Mouse (Mus musculus) gastrocnemius, adult 18-20 months (tissue): ENCODE measurements around the gene AC134908.4. TPM values are rescaled to one million over a fixed set of nuclear protein-coding genes. Genes with fewer than 3 reads are reported as not detected.
A peak's percentile ranks its signal among the peaks of the same experiment; 100 is the strongest.
"Not testable (repeated sequence)": the region's sequence is repeated elsewhere in the genome, so short reads cannot be mapped to it uniquely, and the experiment has no call there.

Experiments
- DNase-seq: peaks from one replicate; pipeline ENCODE4 v3.0.0; 2021; ENCODE audit warnings: low spot score
- total RNA-seq, 2 experiments: library from RNA; stranded (reverse); gene quantifications; 2 replicates each; pipeline ENCODE4 v1.2.3; 2021

The AC134908.4 gene
- total RNA-seq, 2 experiments from 2014 or later, result not detected

DNA sequence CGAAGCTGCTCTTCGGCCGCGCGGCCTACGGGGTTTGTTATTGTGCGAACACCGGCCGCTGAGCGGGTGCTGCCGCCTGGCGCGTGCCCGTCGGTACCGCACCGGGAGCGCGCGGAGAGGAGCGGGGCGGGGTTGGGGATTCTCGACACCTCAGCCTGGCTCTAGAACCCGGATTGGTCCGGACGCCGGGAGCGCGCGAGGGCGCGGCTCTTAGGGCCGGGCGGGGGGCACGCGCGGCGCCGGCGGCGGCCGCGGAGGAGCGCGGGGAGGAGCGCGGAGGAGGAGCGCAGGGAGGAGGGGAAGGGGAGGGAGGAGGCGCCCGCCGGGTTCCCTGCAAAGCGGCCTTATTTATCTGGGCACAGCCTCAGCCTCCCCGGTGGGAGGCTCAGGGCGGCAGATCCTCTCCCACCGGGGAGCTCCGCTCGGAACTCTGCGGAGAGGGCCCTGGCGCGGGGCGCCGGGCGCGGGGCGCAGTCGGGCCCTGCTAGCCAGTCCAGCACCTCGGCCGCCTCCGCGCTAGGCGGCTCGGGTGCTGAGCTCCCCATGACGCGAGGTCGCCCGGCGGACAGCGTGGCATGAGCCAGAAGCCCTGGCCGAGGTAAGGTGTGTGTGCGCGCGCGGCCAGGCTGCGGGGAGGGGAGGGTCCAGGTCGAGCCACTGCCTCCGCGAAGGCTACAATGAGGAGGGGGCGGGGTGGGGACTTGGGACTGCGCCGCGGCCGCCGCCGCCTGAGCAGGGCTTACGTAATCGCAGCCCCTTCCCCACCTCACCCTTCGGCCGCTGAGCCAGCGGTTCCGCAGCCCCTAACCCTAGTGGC is 13.5 kb upstream of the AC134908.4 start, which contains the start of gene Fbxl16:
Gene Fbxl16 (plus strand): TSS at position 297 of the 817 bp plus-strand sequence.
- DNase-seq, result no peak

DNA sequence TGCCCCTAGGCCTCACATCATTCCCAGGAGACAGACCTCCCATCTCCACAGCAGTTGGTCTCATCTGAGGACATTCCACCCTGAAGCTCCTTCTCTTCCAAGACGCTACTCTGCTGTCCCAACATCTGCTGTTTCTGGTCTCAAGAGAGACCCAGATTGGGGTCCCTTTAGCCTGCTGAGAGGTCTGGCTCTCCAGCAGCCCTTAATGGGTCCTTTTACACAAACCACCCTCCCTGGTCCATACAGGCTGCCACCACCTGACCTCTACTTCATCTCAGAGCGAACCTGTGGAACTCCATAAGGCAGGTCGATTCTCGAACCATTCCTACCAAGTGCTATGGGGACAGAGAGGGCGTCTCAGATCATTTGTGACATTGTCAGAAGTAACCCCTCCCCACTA is 12.6 kb upstream of the AC134908.4 start:
- no peak for DNase-seq

DNA sequence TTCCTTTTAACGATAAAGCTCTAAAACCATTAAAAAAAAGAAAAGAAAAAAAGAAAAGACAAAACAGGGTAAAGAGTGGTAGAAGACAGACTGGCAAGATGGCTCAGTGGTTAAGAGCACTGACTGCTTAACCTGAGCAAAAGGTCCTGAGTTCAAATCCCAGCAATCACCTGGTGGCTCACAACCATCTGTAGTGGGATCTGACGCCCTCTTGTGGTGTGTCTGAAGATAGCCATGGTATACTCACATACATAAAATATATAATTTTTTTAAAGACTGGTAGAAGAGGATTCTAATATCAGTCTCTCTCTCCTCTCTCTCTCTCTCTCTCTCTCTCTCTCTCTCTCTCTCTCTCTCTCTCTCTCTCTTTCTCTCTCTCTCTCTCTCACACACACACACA is 12.0 kb upstream of the AC134908.4 start:
- DNase-seq, result not testable (repeated sequence)

DNA sequence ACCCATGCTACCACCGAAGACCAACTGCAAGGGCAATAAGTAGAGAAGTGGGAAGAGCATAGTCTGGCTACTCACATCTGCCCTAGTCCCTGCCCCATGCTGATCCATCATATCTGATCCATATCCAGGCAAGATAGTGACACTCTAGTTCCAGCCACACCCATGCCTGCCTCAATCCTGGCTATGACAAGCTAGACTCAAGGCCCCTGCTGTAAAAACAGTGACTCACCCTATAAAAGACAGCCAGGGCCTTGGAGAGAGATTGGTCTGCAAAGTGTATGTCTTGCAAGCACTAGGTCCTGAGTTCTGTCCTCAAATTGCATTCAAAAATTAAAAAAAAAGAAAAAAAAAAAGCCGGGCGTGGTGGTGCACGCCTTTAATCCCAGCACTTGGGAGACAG is 11.0 kb upstream of the AC134908.4 start:
- no peak for DNase-seq

DNA sequence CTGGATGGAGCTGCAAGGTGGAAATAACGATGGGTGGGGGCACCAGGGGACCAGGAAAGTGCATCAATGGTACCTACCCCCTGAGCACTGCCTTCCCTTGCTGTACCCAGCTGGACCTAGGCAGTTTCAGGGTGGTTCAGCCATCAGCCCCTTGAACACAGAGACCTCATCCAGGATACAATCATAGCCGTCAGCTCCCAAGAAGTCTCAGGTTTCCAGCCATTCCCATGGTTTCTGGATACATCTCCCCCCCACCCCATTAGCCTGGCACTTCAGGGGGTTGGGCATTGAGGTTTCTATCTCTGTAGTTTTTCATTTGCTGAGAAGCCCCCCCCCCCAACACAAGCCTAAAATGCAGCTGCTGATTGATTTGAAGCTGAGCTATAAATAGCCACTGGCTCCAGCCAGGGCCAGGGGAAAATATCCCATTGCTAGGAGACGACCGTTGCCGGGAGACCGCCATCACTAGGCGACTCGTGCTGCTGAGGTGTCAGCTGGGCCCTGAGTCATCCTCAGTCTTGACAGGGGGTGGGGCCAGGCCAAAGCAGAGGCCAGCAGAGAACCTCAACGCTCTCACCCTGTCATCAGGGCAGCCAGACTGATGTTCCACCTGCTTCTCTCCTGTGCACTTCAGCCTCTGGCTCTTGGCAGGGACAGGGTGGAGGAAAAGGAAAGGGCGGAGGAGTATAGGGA is 7.5 kb upstream of the AC134908.4 start:
- DNase-seq, result peak; percentile 27

DNA sequence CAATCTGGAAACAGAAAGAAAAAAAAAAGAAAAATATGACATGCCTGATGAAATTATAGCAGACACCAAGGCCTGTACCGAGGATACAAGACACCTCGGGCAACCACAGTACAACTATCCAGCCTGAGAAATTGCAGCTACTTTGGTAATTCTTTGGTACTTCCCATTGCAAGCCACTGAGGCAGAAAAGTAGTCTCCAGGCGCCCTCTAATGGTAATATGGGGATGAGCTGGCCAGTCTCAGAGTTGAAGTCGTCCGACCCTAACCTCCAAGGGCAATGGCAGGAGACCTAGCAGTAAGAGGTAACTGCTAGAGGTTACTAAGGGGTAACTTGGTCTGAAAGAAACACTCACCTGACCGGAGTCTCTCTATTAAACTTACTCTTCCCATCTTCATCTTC is 5.6 kb upstream of the AC134908.4 start:
- DNase-seq, result peak; percentile 78

DNA sequence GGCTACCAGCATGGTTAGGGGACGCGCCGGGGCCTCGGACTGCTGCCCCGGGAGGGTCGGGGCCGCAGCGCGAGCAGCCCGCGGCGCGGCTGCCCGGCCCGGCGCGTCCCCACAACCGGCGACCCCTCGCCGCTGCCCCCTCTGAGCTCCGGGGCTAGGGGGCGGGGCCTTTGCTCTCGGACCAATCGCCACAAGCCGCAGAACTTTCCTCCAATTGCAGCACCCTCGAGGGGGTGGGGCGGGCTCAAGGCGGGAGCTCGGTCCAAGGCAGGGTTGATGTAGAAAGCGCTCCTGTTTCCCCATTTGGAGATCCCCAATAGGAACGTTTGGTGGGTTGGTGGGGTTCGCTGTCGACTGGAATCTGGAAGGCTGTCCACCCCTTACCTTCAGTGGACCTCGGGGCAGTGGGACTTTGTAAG is 1.5 kb upstream of the AC134908.4 start, which contains the start of gene Metrn:
Gene Metrn (minus strand): TSS at position 186 of the 419 bp plus-strand sequence.
- DNase-seq, result peak; percentile 87

DNA sequence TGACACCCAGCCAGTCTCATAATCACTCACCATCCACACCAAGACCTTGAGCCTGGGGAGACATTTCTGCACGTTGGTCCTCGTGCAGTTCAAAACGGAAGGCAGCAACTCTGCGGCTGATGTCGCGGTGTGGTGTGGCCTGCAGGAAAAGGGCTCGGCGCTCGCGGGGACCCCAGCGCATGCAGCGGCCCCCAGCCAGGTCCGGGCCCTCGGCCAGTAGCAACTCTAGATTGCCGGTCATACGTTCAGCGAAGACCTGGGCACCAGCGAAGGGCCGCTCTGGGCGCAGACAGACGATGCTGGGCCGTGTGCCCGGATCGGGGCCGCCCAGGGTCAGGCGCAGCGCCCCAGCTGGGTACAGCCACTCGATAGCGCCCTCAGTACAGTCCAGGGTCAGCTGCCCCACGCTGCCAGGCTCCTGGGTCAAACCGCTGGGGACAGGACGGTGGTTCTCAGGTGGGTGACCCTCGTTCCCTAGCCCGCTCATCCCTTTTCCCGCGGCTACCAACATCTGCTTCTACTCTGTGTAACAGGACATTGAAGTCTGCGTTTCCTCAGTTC is 832 bp upstream of the AC134908.4 start:
- peak; percentile 60 for DNase-seq

DNA sequence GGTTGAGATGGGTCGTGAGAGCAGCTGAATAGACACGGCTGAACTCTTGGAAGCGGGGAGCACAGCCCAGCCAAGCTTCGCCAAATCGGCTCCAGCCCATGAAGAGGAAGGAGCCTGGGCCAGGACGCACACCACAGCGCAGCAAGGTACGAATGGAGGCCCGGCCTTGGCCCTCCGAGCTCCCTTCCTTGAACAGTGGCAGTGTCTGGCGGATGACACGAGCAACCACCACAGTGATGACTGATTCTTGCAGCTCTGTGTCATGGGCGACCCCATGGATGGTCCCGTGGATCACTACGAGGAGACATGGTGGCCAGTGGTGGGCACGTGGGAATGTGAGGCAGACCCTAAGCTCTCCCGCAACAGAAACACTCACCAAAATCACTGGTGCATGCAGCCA is 461 bp downstream of the AC134908.4 start:
- no peak for DNase-seq

DNA sequence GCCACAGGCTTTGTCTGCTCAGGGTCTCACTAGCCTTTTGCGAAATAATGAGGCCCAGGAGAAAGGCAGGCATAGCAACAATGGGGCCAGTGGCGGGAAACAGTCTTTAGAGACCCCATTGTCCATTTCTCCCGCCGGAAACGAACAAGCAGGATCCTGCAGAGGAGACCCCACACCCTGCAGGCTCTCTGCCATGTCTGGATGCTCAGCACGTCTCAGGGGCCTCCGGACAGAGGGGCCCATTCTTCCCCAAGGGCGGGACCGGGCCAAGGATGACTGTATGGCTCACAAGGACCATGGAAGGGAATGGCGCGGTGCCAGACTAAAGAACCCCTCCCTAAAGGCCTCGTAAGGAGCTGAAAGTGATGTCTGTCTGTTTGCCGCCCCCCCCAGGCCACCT is 1.3 kb downstream of the AC134908.4 start:
- DNase-seq, result no peak

DNA sequence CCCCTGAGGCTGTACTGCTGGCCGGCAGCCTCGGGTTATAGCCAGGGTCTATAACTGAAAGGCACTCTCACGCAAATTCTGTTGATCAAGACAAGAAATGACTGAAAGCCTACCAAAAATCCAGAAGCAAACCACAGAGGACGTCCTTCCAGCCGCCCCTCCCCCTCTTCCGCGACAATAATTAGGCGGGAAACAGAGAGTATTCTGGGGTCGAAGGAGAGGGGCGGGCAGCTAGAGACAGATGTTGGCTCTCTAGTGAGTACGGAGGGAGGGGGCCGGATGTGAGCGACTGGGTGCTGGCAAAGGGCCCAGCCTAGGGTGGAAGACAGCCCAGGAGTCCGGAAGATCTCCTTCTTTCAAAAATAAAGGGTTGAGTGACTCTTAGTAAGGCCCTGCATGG is 2.8 kb downstream of the AC134908.4 start, which contains the start of gene Fam173a:
Gene Fam173a (minus strand): TSS at position 287 of the 400 bp plus-strand sequence.
- peak; percentile 53 for DNase-seq

DNA sequence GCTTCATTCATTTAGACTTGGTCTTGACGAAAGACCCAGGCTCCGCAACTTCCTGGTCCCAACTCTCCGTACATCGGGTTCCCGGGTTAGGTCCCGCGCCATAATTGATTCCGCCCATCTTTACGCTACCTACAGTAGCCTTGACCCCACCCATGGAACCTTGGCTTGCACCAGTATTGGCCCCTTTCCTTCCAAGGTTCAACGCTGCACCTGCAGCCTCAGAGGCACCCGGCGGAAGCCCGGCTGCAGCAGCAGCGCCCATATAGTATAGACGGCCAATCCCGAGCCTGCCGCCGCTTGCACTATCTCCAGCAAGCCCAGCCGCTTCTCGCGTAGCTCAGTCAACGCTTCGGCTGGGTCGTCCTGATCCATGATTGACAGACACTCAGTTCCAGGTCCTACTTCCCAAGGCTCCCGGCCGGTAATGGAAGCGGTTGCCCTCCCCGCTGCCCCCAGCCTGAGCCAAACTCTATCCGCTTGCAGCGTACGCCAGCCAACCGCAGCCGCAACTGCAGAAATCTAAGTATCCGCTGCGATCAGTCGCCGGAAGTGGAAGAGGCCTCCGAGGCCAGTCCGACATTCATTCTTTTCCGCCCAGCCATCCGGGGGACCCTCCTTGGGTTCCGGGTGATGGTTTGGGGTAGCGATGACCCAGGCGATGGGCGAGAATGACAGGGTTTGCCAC is 3.5 kb downstream of the AC134908.4 start:
- DNase-seq, result peak; percentile 87

DNA sequence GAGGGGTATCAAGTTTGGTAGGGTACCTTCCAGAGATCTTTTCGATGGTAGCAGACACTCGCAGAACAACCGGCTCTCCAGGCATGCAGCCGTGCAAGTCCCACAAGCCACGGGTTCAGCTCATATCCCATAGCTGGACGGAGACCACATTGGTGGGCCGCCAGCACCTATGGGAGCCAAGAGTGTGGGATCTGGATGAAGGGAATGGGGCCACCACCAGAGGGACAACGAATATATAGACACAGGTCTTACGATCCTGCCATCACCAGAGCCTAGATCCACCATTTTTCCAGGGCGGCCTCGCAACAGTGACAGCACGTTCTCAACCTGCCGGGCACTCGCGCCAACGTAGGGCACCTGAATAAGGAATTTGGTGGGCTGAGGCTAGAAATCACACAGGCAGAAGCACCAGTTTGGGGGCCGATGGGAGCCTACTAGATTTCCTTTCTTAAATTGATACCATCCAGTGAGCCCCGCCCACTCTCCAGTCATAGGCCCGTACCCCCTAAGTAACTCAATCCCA is 4.1 kb downstream of the AC134908.4 start:
- no peak for DNase-seq

DNA sequence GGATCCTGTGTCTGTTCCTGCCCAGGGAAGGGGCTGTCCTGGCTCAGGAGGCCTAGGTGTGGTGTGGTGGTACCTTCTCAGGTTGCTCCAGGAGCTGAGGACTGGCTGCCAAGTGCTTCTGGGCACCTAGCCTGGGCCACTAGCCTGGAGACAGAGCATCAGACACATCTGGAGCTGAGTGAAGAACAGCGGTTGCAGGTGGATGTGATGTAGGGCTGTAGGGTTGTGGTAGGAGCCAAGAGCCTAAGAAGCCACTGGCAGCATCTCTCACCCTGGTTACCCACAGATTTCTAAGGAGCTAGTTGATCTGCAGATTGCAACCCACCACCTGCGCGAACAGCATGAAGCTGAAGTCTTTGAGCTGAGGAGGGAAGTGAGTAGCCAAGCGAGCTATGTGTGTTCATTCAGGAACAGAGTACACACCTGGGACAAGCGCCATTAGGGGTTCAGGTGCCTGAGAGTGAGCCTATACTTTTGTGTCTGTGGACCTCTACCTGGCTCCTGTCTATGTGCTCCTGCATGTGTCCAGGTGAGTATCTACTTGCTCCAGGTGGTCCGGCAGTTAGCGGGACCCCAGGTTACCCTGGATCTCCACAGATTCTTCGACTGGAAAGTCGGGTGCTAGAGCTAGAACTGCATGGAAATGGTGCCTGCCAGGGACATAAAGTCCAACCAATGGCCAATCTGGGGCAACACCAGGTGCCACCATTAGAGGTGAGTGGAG is 8.5 kb downstream of the AC134908.4 start:
- DNase-seq, result no peak

DNA sequence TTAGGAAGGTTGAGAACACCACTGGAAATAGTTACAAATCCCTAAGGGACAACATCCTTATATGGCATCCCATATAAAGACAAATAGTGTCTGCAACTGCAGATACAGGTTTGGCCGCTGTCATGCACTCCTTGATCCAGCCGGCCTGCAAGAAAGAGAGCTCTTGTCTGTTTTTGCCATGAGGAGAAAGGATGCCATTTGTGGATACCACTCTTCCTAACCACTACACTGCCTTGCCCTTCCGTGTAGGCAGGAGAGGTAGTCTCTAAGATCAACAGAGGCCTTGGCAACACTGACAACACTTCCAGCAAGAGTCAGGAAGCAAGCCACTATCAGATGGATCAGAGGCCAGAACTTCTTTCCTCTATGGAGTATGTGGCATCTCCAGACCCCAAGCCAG is 9.2 kb downstream of the AC134908.4 start, which contains the start of gene Ccdc78:
Gene Ccdc78 (plus strand): TSS at position 301 of the 400 bp plus-strand sequence.
- DNase-seq, result no peak

DNA sequence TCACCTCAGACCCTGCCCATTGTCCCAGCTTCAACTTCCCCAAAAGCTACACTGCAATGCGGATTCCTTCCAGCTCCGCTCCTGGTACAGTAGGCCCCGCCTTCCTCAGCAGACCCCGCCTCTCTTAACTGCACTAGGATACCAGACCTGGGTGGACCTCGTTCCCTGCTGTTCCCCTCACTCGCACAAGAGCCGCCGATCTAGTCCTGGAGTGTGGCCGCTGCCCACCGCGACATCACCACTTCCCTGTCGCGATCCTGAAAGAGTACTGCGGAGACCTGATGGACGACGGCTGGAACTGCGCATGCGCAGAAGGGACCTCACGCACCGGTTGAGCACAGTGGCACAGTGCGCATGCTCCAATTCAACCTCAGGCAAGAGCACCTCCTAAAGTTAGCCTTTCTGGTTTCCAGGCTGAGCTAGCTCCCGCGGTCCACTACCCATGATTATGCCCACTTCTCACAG is 10.1 kb downstream of the AC134908.4 start, which contains the start of gene Haghl:
Gene Haghl (minus strand): TSS at position 393 of the 465 bp plus-strand sequence.
- DNase-seq, result peak; percentile 95

DNA sequence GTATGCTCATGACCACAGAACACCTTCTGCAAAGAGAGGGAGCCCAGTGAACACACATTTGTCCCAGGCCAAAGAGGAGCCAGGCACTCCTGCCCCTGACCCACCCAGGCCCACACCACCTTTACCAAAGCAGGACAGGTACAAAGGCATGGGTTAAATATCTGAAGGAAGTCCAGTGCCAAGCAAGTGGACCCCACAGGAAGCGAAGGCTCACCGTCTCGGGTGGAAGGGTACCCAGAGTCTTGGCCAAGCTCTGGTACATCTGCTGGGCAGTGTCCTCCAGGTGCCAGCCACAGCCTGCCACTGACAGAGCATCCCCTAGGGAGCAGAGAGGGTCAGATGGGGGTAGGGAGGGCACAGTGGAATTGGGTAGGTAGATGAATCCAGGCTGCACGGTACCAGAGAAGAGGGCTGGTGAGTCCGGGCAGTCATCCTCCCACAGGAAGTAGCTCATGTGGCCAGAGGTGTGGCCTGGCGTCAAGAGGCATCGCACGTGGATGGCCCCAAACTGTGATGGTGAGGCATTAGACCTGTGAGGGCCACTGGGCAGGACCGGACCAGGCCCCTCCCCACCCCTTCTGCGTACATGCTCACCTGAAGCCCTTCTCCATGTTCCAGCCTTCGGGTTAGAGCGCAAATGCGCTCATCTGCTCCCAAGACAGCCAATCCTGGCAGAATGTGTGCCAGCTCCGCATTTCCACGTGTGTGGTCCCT is 11.4 kb downstream of the AC134908.4 start:
- DNase-seq, result no peak

DNA sequence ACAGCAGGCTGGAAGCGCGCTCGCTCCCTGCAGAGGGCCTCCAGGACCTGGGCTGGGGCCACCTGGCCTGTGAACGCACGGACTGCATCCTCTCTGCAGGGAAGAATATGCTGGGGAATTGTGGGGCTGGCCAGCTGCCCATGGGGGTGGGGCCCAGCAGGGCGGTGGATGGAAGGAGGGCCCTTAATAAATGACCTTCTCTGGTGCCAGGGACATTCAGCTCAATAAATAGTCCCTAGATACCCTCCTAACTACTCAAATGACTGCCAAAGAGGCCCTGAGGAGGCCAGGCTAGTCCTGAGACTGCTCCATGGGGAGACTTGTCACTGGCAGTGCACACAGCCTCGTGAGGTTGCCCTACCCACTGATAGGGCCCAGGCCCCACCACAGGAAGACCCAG is 12.4 kb downstream of the AC134908.4 start:
- DNase-seq, result no peak

DNA sequence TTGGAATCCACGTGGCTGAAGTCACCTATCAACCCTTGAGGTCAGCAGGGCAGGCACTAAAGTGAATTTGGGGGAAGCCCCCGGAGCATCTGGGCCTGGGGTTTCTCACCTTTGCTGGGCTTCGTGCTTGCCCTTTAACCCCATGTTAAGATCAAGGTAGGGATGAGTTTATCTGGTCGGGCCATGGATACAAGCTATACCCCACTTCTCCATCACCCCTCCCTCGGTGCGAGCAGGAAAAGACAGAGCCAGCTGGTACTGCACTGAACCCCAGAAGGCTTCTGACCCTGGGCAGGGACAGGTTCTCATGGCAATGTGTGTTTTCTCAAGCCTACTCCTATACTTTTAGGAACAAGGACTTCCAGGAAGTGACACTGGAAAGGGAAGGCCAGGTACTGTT is 14.1 kb downstream of the AC134908.4 start:
- DNase-seq, result no peak

DNA sequence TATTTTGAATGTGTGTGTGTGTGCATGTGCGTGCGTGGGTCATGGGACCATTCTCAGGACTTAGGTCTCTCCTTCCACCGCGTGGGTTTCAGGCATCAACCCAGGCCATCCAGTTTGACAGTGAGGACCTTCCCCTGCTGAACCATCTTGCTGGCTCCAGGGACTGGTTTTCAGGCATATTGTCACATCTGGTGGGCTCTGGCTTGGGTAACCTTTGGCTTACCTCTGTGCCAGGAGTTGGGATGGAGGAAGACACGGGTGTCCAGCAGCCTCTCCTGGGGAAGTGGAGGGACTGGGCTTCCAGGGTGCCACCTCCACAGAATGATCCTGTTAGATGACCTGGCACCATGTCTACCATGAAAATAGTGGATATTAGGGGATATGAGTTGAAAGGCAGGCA is 17.5 kb downstream of the AC134908.4 start:
- no peak for DNase-seq
